Mouse (Mus musculus) MEL (cell line): ENCODE results near the gene Wdr62.

Experiments
- CTCF ChIP-seq, 3 experiments: IDR thresholded peaks in 2 of 3; conservative IDR thresholded peaks in 1 of 3; 2 replicates each; pipeline ENCODE4 v1.5.1; 2011 to 2012; ENCODE audit warnings: low read length in 3 of 3, low read depth in 2 of 3, mild to moderate bottlenecking in 2 of 3, improper control_type of control experiment in 1 of 3, inconsistent platforms in 1 of 3, mixed read lengths in 1 of 3, moderate library complexity in 1 of 3; ENCODE audit not compliant: control insufficient read depth in 1 of 3, insufficient read depth in 1 of 3, poor library complexity in 1 of 3, severe bottlenecking in 1 of 3
- E2F4 ChIP-seq: IDR thresholded peaks from 2 replicates; pipeline ENCODE4 v1.6.1; 2011; ENCODE audit warnings: low read depth, low read length, improper control_type of control experiment, borderline replicate concordance
- ETS1 ChIP-seq: IDR thresholded peaks from 2 replicates; pipeline ENCODE4 v1.6.1; 2012; ENCODE audit warnings: low read depth, mild to moderate bottlenecking, inconsistent platforms, low read length, improper control_type of control experiment, moderate library complexity
- GABPA ChIP-seq: IDR thresholded peaks from 2 replicates; pipeline ENCODE4 v1.6.1; 2012; ENCODE audit warnings: low read depth, mild to moderate bottlenecking, inconsistent platforms, low read length, improper control_type of control experiment, moderate library complexity
- HCFC1 ChIP-seq: IDR thresholded peaks from 2 replicates; pipeline ENCODE4 v1.6.1; 2012; ENCODE audit warnings: low read depth, mild to moderate bottlenecking, inconsistent platforms, low read length, improper control_type of control experiment, moderate library complexity
- MAFK ChIP-seq: IDR thresholded peaks from 2 replicates; pipeline ENCODE4 v1.6.1; 2011; ENCODE audit warnings: low read depth, mild to moderate bottlenecking, low read length, improper control_type of control experiment, borderline replicate concordance
- MYC ChIP-seq: IDR thresholded peaks from 2 replicates; pipeline ENCODE4 v1.6.1; 2011; ENCODE audit warnings: low read depth, mild to moderate bottlenecking, low read length, improper control_type of control experiment, moderate library complexity
- NELFE ChIP-seq: IDR thresholded peaks from 2 replicates; pipeline ENCODE4 v1.6.1; 2011; ENCODE audit warnings: low read depth, low read length, improper control_type of control experiment
- POLR2A ChIP-seq, 2 experiments: IDR thresholded peaks; 2 replicates each; pipeline ENCODE4 v1.6.1; 2011 to 2012; ENCODE audit warnings: low read length in 2 of 2, mild to moderate bottlenecking in 2 of 2, control low read depth in 1 of 2, improper control_type of control experiment in 1 of 2, low read depth in 1 of 2, moderate library complexity in 1 of 2; ENCODE audit not compliant: control insufficient read depth in 1 of 2, insufficient read depth in 1 of 2, poor library complexity in 1 of 2
- POLR2AphosphoS5 ChIP-seq: IDR thresholded peaks from 2 replicates; pipeline ENCODE4 v1.6.1; 2012; ENCODE audit warnings: low read depth, borderline replicate concordance, mild to moderate bottlenecking, inconsistent platforms, low read length, moderate library complexity, mixed read lengths
- TCF12 ChIP-seq: IDR thresholded peaks from 2 replicates; pipeline ENCODE4 v1.6.1; 2014; ENCODE audit warnings: low read depth, mild to moderate bottlenecking, inconsistent platforms, low read length, improper control_type of control experiment, moderate library complexity
- USF1 ChIP-seq: IDR thresholded peaks from 2 replicates; pipeline ENCODE4 v1.6.1; 2014; ENCODE audit warnings: low read depth, mild to moderate bottlenecking, inconsistent platforms, low read length, improper control_type of control experiment, moderate library complexity
- USF2 ChIP-seq, 2 experiments: IDR thresholded peaks; 2 replicates each; pipeline ENCODE4 v1.6.1; 2011 to 2012; ENCODE audit warnings: improper control_type of control experiment in 2 of 2, low read length in 2 of 2, borderline replicate concordance in 1 of 2, inconsistent platforms in 1 of 2, low read depth in 1 of 2, mild to moderate bottlenecking in 1 of 2; ENCODE audit not compliant: insufficient read depth in 1 of 2
- ZNF384 ChIP-seq: IDR thresholded peaks from 2 replicates; pipeline ENCODE4 v1.6.1; 2012; ENCODE audit warnings: low read depth, mild to moderate bottlenecking, inconsistent platforms, low read length, improper control_type of control experiment

GRCm38 (mm10) chr7:30289714-30290399, 9.6 kb upstream of the Wdr62 start:
- TF ChIP-seq POLR2A (IDR thresholded peaks at IDR 0.05; ENCODE audit: control insufficient read depth in 1 of 2, insufficient read depth in 1 of 2, low read depth in 1 of 2, low read length in 2 of 2, poor library complexity in 1 of 2) (no peak), USF1 (no peak), CTCF (IDR thresholded peaks at IDR 0.05 in 2 of 3, conservative IDR thresholded peaks at IDR 0.05 in 1 of 3; ENCODE audit: control insufficient read depth in 1 of 3, insufficient read depth in 1 of 3, low read depth in 2 of 3, low read length in 3 of 3, poor library complexity in 1 of 3, severe bottlenecking in 1 of 3) (no peak), MAFK (no peak), TCF12 (no peak), ETS1 (no peak), USF2 (IDR thresholded peaks at IDR 0.05; ENCODE audit: borderline replicate concordance in 1 of 2, insufficient read depth in 1 of 2, low read depth in 1 of 2, low read length in 2 of 2) (no peak), GABPA (no peak), NELFE (no peak), E2F4 (no peak), MYC (no peak), POLR2AphosphoS5 (no peak), ZNF384 (no peak), HCFC1 (no peak)
